Mouse (Mus musculus) kidney, postnatal 14 days (tissue): ENCODE results near the gene Cpz.

Experiments
- DNase-seq: peaks from one replicate; pipeline ENCODE4 v3.0.0; 2022; ENCODE audit warnings: mixed read lengths

The Cpz gene

DNA sequence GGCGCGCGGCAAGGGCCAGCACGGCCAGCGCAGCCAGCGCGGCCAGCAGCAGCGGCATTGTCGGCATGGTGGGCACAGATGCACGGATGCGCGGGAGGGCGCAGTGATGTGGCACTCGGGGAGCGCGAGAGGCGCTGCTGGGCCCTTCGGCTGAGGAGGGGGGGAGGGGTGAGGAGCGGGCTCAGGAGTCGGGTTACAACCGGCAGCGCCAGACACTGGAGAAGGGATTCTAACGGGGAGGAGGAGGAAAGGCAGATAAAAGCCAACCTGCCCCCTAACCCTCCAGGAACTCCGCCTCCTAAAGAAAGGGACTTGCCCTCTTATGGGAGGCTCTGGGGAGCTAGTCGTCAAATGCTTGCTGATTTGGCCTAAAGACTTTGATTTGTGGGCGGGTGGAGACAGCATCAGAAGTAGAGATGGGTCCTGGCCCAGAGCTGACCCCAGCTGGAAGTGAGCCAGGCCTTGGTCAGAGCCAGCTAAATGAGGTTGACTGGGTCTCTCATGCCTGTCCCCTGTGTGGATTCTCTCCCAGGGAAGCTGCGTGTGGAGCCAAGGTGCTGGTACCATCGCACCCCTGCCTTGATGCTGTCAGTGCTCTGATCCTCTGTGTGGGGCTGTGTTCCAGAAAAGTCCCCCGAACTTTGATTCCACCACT lies at the start of gene Cpz:
Gene Cpz, minus strand, starts transcription at position 230 of the 655 bp plus-strand sequence.
- peak; percentile 31 for DNase-seq

GRCm38 (mm10) chr5:35574653-35575599 lies 49.4 kb upstream of the Cpz start, which contains the start of gene Trmt44:
Gene Trmt44 (minus strand): TSS chr5:35575070.
- DNase-seq, result peak; percentile 95

DNA sequence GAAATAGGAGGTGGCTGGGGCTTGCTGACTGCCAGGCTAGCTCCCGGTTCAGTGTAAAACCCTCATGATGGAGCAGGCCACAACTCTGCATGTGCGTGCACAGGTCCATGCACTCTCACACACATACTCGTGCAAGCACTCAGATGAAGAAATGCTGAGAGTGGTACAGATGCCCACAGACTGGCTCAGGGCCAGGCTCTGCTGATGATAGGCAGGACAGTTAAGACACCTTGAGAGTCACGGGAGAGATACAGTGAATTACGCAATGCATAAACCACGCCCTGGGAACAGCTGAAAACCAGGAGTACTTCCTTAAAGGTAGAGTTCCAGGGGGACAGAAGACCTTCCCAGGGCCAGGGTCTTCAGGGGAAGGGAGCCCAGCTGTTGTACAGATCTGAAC lies 46.0 kb upstream of the Cpz start:
- no peak for DNase-seq

- DNase-seq, result no peak
Measured at GRCm38 (mm10) chr5:35566632-35567031, 41.1 kb upstream of the Cpz start.

DNA sequence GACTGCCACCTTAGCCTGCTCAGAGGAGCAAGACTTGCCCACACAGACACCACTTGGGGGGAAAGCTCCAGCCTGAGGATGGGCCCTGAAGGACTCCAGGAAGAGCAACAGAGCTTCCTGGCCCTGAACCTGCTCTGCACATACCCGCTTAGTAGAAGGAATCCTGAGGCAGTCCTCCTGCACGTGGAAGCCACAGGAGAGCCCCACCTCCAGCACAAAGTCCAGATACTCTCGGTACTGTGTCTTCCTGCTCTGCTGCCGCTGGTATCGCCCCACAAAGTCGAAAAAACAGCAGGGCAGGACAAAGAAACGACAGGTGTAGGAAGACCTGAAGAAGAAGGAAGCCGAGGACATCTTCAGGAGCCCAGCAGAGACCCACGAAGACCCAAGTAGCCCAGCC lies 39.7 kb upstream of the Cpz start:
- peak; percentile 48 for DNase-seq

GRCm38 (mm10) chr5:35563449-35563848 lies 38.0 kb upstream of the Cpz start:
- peak; percentile 76 for DNase-seq

GRCm38 (mm10) chr5:35562616-35563015 lies 37.1 kb upstream of the Cpz start:
- DNase-seq, result no peak

GRCm38 (mm10) chr5:35559447-35559846 lies 33.9 kb upstream of the Cpz start:
- no peak for DNase-seq

DNA sequence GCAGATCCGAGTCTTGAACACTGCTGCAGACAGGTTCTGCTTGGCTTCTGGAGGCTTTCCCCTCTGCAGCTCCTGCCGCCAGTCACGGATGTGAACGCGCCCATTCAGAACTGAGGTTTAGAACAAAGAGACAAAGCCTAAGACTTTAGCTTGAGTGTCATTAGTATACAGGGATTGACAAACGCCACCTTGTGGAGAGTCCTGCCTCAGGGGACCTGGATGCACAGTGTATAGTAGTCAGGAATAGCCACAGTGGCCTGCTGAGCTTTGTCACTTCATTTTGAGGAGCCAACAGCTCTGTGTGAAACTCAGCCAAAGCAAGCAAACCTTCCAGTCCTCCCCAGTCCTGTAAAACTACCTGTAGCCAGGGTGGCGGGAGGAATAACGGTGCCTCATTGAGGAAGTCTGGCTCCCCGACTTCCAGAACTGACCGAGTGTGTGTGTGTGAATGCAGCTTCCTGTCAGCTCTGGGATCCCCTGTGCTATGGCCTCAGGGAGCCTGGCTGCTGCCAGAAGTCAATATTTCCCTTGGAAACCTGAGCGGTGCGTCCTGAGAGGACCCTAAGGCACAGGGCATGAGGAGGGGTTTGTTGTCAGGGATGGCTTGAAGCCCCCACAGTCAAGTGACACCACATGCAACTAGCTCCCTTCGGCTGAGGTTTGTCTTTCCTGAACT lies 32.6 kb upstream of the Cpz start:
- DNase-seq, result no peak

- no peak for DNase-seq
Measured at GRCm38 (mm10) chr5:35556393-35556792, 30.9 kb upstream of the Cpz start.

DNA sequence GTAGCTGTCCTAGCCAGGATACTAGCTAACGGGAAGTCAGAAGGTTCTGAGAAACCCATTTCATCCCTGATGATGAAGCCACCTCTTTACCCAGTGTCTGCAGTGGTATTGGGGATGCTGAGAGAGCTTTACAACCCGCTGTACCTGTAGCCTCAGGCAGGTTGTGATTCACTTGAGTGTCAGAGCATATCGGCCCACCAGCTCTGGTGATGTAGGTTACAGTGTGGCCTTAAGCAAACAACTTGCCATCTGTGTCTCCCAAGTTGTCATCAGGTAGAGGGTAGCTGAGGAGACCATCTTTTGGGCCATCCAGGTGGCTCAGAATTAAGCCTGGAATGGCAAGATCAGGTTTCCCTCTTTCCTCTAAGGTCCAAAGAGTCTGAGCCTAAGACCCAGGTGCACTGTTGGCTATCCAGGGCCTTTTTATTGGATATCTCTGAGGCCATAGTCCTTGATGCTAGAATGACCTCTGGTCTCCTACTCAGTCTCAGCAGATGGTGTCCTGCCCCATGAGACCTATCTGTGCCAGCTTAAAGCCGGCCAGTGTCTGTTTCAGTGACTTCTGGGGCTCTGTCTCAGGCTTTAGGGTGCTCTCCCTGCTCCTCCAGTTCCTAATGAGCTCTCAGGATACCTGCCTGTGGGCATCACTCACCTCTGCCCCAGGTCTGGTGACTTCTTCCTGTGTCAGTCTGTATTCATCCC lies 27.5 kb upstream of the Cpz start:
- DNase-seq, result no peak

DNA sequence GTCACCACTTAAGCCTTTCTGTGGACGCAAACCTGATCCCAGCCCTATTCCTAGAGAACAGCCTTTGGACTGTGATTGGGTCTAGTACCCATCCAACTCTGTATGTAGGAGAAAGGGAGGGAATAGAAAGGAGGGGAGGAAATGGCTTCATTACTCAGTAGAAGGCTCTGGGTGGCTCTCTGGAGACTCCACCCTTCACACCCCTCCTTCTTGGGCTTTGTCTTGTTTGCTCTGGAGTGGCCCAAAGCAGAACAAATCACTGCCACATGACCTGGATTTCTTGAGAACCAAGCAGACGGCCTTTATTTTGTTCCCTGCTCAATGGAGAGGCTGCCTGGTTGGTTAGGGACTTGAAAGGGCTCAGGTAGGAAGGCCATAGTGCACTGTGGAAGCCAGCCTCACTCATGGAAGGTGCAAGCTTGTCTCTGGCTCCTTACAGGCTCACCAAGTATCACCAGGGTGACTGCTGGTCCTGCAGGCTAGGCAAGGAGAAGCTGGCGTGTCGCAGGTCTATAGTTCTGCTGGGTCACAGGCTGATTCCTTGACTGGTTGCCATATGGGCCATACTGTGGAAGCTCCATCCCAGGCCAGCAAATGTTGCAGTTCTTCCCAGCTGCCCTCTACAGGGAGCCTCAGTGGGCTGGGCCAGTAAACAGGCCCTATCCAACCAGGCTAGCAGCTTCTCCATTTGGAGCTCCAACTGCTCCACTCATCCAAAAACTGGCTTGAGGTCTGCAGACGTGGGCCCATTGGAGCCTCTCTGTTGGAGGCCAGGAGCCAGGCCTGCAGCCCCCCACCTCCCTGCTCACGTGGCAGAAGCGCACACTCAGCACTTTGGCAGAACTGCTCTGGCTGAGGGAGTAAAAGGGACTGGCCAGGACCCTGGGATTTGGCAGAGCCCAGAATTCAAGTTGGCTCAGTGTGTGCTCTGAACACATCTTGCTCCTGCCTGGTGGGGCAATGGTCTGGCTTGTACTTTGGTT lies 26.6 kb upstream of the Cpz start:
- DNase-seq, result no peak

DNA sequence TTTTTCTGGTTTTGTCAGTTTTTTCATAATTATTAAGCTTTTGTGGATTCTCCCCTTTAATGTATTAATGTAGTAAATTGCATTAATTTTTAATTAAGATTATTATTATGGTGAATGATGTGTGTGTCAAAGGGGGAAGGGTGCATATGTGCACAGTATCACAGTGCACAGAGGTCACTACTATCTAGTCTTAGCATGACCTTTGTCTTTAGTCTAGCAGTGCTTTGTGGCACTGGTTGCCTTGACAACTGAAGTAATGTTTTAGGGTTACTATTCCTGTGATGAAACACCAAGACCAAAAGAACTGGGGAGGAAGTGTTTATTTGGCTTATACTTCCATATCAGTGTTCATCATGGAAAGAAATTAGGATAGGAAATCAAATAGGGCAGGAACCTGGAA lies 20.6 kb upstream of the Cpz start:
- DNase-seq, result no peak

DNA sequence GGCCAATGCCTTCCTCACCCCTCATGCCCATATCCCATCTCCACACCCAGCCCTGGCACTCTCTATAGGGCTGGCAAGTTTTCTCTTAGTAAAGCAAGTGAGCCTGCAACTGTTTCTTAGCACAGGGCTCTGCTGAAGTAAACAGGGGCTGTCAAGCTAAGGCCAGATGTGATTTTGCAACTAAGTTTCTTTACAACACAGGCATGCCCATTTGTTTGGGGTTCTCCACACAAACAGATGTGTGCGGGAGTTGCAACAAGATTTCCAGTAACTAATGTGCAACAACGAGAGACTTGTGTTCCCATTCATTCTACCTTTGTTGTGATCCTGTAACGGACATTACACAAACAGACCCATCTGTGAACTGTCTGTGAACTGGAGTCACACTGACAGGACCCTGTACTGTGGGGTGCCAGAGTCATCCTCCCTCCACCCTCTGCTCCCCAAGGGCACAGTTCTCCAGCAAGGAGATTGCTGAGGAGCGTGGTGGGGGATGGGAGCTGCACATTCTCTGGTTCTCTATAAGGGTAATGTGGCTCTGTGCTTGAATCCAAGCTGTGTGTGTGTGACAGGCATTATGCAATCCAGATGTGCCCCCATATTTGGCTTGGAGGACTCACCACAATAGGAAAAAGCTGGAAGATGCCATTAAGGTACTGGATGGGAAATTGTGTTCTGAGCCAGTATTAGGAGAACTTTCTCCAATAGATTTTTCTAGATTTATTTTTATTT lies 15.7 kb upstream of the Cpz start:
- no peak for DNase-seq

DNA sequence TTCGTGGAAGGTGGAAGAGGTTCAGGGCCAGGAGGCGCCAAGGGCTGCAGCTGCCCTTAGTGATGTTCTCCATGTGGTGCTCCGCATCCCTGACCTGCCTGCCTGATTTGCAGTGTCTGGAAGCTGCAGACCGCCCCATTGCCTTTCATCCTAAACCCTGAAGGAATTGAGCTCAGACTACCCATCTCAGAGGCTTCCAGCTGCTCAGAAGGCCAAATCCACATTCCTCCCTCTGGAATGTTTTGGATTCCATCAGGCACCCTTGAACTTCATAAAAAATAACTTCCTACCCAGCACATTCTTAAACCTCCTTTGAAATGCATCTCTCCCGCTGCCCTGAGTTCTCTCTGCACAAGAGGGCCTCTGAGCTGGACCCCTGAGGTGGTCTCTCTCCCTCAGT lies 15.1 kb upstream of the Cpz start:
- DNase-seq, result no peak

DNA sequence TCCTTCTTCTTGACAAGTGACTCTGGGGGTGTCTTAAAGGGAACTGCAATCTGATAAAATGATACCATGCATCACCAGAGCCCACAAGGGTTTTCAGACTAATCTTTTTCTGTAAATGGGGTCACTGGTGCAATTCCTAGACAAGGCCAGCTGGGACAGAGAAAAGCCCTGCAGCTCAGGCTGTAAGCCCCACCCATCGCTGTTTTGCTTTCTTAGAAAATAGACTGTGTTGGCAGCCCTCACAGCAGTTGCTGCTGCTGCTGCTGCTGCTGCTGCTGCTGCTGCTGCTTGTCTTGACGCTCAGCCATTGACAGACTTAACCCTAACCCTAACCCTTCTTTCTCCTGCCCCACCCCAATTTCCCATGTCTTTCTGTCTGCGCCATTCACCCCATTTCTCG lies 14.1 kb upstream of the Cpz start:
- DNase-seq, result peak; percentile 34

GRCm38 (mm10) chr5:35538022-35538421 lies 12.5 kb upstream of the Cpz start:
- no peak for DNase-seq

DNA sequence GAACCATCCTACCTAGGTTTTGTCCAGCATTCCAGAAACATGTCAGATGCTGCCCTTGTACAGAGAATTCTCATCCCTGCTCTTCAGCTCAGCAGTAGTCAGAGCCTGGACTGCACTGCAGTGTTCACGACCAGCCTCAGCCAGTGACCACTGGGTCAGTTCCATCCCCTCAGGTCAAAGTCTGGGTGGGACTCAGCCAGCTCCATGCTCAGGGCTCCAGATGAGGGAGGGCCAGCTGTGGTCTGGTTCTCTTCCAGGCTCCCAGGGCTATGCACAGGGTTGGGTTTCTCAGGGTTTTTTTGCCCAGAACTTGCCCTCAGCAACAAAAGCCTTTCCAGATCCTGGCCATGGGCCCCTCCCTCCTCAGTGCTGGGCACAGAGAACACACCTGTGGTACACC lies 12.0 kb upstream of the Cpz start:
- no peak for DNase-seq

DNA sequence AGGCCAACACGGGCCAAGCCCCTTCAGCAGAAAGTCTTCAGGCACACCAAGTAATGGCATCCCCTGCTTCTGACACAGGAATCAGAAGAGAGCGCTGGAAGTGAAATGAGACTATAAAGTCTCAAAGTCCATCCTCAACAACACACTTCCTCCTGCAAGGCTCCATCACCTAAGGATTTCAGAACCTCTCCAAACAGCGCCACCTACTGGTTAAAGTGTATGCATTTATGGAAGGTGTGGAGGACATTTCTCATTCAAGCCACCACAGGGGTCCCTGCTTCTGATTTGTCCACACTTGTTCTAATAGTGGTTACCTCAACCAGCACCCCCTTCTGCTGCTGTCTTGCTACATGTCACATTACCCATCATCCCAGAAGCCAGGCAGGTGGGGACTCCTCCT lies 10.8 kb upstream of the Cpz start:
- no peak for DNase-seq

DNA sequence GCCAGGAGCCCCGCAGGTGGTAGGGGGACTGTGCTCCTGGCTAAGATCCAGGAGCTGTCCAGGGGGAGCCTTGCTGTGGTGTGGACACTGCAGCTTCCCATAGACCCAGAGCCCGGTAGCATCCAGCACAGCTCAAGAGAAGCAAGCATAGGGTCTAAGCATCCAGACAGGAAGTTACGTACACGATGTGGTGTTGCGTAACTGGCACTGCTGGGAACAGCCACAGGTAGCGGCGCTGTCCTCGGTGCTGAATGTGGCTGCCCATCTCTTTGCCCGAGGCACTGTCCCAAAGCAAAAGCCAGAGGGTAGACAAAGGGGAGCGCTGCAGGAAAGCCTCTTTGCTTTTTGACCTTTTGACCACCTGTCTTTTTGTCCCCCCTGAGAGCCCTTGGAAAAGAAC lies 6.1 kb upstream of the Cpz start:
- DNase-seq, result peak; percentile 43

DNA sequence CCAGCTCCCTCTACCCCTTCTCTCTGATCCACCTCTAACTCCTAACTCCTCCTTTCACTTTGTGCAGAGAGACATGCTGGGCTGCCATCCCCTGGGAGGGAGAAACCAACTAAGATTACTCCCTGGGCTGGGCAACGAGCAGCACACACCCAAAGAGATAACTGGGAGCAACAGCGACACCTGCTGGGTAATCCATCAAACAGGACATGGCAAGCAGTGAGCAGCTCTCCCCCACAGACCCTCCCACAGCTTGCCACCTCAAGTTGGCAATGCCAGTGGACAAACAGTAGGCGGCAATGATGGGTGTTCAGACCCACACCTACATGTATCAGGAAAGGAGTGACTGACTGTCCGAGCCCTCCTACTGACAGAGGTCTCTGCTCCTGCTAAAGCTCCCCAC lies 4.9 kb upstream of the Cpz start:
- peak; percentile 26 for DNase-seq
